Mouse (Mus musculus) CD4-positive helper T cell, adult 2 months (primary cell): Measurements from ENCODE around the gene Msrb1.

ENCODE experiments used
- DNase-seq: peaks from one replicate; pipeline ENCODE4 v3.0.0-alpha.2; 2012; ENCODE audit warnings: low read depth, missing footprints, low spot score

Msrb1 gene

DNA sequence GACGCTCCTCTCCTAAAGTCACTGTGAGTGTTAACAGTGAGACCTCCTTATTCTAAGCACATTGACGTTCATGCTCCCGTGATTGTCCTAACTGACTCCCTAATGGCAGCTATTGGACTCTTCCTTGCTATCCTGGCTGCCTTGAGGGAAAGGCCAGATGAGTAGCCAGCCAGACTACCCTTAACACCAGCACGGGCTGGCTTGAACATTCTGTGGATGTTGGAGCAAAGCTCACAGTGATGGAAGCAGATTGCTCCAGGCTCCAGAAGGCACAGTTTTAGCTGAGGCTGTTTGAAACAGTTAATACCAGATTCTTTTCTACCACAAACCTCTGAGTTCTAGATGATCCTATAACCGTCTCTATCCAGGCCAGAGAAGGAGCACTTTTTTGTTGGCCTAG is 7.5 kb downstream of the Msrb1 start:
- DNase-seq, result no peak

DNA sequence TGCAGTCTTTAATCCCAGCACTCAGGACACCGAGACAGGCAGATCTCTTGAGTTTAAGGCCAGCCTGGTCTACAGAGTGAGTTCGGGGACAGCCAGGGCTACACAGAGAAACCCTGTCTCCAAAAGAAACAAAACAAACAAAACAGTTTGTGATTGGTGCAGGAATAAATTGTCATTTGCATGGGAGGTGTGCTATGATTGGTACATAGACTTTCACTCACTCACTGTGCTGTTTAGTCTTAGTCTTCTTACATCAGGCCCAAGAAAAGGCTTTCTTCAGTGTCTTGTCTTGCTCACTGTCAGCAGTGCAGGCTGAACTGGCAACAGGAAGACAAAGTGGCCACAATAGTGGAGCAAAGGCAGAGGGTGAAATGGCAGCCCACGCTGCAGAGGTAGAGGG is 7.9 kb downstream of the Msrb1 start:
- DNase-seq, result no peak

DNA sequence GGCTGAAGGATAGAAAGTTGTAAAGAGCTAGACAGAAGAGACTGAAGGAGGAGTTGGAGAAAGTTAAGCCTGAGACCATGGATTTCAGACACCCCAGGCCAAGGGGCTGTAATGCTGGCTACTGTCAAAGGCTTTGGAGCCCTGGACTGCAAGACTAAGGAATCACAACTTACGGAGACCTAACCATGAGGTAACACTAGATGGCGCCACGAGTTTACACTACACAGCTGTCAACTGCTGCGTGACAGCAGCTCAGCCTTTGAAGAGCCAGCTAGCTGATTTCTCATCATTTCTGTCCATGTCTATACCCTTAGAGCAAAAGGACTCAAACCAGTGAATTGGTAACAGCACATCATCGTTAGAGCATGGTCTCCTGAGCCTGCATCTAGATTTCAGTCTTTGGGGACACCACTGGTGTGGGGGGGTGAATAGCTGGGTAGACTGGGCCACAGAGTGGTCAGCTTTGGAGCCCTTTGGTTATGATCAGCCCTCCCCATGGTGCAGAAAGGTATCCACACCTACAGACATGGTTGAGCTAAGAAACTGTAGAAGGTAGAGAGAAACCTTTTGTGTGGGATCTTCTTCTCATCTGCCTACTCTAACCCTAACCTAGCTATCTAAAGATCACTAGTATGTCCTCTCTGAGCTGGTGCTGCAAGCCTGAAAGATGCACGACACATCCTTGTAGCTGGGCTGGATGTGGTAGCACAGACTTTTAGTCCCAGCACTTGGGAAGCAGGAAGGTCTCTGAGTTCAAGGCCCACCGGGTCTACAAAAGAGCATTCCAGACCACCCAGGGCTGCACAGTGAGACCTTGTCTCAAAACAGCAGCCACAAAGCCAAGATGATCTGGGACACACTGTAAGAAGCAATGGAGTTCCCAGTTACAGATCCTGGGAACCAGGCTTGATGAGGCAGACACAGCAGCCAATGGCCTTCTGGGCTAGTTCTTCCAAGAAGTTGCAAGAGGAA is 9.4 kb downstream of the Msrb1 start:
- peak; percentile 85 for DNase-seq

DNA sequence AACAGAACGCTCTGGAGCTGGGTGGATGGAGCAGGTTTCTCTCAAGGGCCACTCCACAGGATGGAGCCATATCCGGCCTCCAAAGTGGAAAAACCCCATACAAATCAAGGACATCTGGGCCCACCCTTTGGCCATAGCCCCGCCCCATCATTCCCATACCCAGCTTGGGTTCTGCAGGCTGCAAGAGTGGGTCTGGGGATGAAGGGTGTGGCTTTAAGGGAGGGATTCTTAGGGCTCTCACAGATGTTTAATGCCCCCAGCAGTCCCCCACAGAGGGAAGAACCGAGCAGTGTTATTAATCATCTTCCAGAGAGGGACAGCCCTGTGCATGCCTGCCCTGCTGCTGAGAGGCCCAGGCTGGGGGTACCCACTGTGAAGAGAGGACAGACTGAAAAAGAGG is 10.5 kb downstream of the Msrb1 start:
- no peak for DNase-seq

DNA sequence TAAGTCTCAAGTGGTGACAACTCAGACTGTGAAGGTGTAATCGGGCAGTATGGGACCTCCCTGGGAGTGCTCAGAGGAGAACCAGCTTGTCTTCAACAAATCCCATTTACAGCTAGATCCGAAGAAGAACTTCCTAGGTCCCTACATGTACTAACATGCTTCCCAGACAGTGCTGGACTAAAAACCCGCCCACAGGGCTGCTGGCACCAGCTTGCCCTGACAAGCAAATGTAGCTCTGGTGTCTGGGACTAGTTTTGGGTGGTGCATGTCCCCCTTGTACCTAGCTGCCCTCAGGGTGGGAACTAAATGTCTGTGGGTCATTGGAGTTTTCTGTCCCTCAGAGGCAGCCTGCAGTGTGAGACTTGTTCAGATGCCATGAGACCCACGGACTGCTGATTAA is 15.1 kb downstream of the Msrb1 start:
- DNase-seq, result no peak

DNA sequence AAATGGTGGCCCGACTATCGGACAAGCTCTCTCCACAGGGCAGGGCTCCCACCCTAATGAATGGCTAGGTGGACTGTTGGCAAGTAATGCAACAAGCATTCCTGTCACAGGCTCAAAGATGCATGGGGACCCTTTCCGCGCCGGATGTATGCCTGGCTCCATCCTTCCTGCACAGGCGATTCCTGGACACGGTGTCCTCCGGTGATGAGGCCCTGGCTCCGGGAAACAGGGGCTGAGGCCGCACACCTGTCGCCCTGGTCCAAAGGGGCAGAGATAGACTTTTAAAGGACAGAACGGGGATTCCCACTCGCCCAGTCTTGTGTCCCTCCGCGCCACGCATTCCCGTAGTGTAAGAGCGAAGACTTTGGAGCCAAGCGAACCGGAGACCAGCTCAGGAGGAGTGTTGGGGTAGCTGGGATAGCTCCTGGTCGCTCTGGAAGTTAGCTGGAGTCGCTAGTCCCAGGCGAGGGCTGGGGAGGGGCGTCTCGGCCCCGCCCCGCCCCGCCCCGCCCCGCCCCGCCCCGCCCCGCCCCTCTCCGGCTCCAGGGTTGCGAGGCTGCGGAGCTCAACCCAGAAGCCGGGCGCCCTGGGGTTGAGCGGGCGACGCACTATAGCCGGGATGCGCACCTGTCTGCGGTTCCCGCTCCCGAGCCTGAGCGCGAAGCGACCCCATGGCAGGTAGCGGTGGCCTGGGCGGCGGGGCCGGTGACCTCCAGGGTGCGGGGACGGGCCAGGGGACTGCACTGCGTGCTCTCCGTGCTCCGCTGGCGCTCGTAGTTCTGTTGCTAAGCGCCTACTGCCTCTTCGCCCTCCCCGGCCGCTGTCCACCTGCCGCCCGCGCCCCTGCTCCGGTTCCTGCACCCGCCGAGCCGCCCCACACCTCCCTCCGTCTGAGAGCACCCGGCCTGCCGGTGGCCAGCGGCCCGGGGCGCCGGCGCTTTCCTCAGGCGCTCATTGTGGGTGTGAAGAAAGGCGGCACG is 16.3 kb downstream of the Msrb1 start, which contains the start of gene Hs3st6:
Gene Hs3st6, plus strand, starts transcription at position 574 of the 980 bp plus-strand sequence.
- peak; percentile 34 for DNase-seq

DNA sequence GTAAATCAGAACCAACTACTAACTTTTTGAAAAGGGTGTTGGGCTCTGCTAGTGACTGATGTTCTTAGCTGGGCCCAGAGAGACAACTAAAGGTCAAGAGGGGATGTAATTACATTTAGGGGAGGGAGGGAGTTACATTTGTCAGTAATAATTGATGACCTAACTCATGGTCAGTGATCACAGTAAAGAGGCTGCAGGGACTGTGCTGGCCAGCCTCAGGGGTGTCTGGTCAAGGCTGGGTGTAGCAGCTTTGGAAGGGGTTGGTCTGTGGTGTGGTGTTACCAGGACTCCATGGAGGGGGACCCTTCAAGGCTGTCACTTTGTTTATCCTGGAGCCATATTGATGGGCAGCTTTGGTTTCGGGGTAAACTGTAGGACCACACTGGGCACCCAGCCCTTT is 21.0 kb downstream of the Msrb1 start:
- DNase-seq, result no peak

DNA sequence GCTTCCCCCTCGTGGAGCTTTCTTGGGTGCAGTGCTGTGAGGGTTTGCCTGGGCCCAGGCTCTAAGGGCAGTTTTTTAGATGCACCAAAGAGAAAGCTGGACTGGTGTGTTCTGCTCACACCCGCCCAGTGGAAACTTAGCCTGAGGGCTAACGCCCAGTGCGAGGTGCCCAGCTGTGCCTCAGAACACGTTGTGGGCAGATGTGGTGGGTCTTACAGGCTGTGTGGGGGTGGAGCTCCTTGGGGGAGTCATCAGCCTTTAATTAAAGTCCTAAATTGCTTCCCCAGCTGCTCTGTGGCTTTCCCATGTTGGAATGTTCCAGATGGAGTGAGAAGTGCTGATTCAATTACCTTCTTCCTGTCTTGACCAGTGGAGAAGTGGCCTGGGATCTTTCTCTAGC is 24.7 kb downstream of the Msrb1 start:
- no peak for DNase-seq

DNA sequence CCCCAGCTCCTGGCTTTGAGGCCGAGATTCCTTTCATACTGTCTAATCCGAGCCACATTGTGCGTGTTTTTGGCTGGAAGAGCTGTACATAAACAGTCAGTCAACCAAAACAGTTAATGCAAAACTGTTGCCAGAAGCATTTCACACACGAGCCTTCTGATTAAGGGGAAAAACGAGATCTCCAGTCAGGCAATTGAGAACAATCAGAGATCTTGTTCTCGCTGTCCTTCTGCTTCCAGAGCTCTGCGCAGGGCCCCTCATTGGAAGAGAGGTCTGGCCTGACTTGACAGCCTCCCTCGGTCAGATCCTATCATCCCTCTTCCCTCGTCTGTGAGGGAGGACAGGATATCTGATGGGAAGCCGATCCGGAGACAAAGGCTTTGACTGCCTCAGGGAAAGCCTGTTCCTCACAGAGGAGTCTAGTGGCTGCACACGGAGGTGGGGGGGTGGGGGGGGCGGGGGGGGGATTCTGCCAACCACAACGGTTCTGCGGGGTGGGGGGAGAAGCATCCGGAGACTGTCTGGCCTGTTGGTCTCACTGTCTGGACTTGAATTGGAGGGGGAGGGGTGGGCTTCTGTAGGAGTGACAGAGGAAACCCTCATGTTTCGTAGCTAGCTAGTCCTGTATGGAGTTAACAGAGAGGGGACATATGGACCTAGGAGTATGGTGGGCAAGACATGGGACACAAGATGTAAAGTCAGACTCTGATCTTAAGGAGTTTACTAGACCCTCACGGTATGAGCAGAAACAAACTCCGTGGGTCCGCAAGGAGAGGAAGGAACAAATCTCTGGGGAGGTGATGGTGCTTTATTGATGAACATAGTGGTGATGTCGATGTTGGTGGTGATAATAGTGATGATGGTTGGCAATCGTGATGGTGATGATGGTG is 28.8 kb downstream of the Msrb1 start:
- DNase-seq, result no peak

DNA sequence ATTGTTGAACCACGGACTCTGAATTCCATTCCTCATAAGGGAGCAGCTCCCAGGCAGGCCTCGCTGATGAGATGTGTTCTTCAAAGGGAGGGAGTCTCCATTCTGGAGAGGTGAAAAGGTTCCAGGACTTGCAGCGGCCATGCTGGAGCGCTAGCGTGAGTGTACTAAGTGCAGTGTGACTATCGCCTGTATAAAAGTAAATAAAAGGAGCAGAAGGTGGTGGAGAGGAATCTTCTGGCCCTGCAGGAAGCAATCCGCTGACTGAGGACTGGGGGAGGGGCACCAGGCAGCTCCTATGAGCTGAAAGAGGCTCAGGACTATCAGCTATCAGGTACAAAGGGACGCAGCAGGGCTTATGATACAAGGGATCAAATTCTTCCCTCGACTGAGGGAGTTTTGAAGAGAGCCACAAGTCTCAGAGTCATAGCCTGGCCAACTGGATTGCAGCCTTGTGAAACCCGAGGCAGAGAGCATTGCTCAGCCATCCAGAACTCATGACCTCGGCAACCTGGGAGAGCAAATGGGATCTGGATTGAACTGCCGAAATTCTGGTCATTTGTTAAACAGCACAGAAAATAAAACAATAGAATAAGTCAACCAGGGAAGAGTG is 29.9 kb downstream of the Msrb1 start:
- no peak for DNase-seq

DNA sequence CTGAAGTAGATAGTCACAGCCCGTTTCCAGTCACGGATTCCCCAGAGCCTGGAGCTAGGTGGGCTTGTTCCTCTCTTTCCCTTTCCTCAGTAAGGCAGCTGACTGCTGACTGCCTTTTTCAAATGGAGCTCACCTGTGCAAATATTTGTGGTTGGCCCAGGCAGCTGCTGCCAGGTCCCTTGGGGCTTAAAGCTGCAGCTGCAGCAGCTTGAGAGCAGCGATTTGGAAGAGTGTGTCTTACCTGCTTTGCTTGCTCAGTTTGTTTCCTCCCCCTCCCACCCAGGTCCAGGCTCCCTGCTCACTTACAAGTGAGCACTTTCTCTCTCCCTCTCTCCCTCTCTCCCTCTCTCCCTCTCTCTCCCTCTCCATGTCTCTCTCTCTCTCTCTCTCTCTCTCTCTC is 32.7 kb downstream of the Msrb1 start:
- no peak for DNase-seq

DNA sequence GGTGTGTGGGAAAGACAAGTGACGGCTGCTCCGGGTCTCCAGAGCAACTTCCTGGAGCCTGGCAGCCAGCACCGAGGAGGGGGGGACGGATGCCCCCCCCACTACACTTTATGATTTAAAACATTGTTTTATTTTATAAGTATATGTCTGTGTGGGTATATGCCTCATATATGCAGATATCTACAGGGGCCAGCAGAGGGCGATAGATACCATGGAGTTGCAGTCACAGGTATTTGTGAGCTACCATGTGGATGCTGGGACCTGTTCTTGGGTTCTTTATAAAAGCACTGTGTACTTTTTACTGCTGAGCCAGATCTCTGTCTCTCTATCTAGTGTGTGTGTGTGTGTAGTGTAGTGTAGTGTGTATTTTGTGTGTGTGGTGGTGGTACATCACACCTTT is 36.8 kb downstream of the Msrb1 start:
- no peak for DNase-seq

DNA sequence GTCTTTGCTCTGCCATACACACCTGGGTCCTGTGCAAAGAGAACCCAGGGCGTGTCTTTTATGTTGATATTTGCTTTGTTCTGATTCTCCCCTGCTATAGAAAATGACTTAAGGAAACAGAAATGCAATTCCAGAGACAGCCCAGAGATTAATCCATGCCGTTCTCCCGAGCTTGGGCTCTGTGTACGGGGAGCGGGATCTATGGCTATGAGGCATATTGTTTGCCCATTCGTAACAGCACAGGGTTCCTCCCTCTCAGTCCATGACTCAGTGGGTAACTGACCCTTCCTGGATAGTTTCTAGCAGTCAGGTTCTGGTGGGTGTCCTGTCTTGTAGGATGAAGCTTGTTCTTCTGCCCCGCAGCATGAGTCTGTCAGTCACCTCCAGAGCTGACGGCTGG is 38.7 kb downstream of the Msrb1 start:
- DNase-seq, result no peak

DNA sequence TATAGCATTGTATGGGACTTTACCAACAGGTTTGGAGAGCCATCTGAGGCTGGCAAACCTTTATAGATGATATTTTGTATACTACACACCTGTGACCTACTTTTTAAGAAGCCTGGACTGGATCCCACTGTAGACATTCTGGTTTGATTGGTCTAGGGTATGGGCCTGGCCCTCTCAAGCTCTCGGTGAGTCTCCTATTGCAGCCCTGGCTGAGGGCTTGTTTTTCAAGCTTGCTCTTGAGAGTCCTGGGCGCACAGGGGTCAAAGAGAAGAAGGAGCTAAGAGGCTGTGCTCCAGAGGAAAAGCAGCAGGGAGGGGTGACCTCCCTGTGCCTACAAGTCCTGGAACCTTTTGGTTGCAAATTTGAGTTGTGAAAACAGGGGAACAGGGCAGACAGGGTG is 40.6 kb downstream of the Msrb1 start:
- no peak for DNase-seq

DNA sequence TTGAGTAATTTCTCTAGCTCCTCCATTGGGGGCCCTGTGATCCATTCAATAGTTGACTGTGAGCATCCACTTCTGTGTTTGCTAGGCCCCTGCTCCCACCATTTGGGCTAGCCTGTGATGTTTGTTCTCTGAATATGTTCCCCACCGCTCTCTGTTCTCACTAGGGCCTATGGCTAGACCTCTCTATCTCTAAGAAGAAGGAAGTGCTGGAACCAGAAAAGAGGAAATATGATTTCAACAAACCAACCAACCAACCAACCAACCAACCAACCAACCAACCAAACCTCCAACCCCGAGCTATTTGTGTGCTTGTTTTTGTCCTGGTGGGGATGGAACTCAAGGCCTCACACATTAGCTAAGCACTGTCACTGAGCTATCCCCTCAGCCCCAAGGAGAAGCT is 44.4 kb downstream of the Msrb1 start:
- no peak for DNase-seq

DNA sequence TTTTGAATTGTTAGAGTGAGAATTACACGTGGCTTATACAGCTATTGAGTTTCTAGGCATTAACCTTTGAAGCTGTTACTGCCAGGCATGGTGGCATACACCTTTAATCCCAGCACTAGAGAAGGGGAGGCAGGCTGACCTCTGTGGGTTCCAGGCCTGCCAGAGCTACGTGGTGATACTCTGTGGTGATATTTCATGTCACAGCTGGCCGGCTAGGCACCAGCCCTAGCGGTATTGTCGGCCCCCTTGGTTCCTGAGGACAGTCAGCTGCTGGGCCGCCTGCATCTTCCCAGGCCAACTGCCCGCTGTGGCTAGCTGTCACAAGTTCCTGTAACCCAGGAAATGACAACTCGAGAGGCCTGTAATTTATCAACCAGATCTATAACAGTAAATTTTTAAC is 55.7 kb downstream of the Msrb1 start:
- DNase-seq, result no peak
